Mouse (Mus musculus): Measurements from ENCODE around the gene Enpp3.
A peak's percentile ranks its signal among the peaks of the same experiment; 100 is the strongest.
"Not testable (repeated sequence)": the region's sequence is repeated elsewhere in the genome, so short reads cannot be mapped to it uniquely, and the experiment has no call there.

Gene Enpp3

GRCm38 (mm10) chr10:24821990-24822676 is 20.5 kb downstream of the Enpp3 start:
- no peak for DNase-seq

GRCm38 (mm10) chr10:24819526-24819925 is 23.1 kb downstream of the Enpp3 start:
- DNase-seq: no peak

- no peak for DNase-seq
Measured at GRCm38 (mm10) chr10:24810639-24811038, 32.0 kb downstream of the Enpp3 start.

GRCm38 (mm10) chr10:24806756-24807155 is 35.9 kb downstream of the Enpp3 start:
- no peak for DNase-seq

DNA sequence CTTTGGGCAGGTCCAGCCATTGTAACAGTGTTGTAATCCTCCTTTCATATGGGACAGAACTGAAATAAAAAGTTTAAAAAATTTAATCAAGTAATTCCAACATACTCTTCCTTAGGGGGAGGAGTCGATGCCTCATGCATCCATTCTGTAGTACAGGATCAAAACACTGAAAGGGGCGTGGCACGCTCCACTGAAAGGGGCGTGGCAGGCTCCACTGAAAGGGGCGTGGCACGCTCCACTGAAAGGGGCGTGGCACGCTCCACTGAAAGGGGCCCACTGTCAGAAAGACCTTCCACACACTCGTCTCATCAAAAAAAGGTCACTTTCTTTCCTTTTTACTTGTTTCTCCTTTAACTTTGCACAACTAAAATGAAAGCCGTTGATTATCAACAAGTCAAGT is 36.7 kb downstream of the Enpp3 start:
- DNase-seq: no peak

DNA sequence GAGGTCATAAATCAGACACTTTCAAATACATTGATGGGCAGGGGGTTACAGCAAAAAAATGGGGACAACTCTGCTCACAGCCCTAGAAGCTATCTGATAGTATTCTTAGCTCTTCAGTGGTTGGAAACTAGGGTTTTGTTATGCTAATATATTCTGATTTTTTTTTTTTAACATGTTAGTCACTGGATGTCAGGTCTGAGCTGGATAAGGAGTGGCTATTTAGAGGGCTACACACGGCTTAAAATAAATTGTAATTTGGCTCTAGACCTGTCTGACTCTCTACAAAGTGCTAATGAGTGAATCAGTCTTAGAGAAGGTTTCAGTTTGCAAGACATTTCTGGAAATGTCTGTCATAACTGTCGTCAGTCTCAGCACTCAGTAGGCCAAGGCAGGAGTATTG is 37.5 kb downstream of the Enpp3 start:
- no peak for DNase-seq

DNA sequence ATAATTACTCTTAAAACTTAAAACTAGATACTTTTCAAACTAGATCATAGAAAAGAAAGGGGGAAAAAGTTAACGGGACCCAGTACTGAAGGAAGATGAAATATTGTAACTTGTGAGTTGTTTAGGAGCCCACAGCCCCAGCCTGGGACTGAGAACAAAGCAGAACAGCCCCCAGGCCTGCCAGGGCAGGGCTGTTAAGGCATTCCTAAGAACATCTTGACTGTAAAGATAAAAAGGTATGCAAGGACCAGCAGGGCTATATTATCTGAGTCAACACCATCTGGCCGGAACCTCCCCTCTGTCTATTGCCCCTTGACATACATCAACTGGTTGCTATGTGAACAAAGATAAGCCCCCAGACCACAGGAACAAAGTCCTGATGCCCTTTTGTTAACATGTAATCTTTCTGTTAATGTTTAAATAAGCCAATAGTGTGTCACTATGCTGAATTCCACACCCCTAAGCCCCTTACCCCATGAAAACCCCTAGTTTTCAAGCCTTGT is 39.8 kb downstream of the Enpp3 start:
- not testable (repeated sequence) for DNase-seq

DNA sequence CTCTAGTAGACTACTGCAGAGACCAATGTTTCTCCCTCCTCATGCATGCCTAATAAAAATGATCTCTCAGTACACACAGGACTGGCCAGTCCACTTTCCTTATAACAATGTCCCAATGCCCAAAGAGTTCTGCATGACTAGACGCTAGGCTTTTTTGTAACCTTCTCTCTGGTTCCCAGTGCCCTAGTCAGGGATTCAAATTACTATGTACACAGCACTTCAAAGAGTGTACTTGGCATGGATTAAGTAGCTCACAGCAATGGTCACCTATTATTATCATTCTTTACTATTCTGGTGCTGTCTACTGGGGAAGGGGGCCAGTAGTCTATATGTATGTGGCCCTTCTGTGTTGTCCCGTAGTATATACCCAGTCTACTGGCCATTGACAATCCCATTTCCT is 40.8 kb downstream of the Enpp3 start:
- DNase-seq: no peak

GRCm38 (mm10) chr10:24797246-24797645 is 45.4 kb downstream of the Enpp3 start:
- DNase-seq: peak; percentile 6

DNA sequence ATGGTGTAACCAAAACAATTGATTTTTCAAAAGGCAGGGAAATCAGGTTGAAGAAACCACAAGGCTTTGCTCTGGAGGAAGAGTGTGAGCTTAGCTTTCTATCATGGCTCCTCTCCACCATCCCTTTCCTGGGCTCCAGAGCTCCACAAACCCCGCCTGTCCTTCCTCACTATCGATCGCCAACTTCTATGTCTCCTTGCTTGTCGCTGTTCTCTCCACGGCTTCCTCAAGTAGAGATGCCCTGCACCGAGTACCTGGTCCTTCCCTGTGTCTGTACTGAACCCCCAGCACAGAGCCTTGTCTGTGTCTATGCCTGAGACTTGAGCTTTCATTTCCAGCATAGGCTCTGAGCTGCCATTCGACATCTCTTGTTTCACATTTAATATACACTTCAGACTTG is 49.9 kb downstream of the Enpp3 start:
- DNase-seq: no peak

DNA sequence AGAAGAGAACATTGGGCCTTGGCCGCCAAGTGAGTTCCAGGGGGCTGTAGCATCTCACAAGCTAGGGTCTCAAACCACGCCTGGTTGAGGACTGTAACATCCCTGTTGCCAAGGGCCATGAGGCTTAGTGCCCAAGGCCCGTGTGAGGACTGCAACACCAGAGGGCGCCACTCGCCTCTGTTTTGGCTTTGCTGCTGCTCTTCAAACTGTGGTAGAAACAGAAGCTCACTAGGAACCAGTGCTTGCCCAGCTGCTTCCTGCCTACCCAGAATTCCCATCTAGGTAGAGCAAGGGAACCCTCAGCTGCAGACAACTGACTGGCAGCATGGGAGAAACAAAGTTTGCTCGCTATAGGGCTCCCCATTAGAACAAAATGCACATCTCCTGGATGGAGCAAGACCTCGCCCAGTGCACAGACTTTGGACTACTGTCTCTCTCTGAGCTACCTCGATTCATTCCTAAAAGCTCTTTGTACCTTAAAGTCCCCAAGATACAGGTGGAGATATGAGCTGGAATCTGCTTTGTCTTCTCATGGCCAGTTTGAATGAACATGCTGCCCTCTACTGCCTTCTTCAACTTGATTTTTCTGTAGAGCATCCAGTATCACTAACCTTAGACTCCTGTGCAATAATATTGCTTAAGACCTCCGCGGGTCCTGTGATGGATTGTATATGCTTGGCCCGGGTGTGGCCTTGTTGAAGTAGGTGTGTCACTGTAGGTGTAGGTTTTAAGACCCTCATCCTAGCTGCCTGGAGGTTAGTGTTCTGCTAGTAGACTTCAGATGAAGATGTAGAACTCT is 52.7 kb downstream of the Enpp3 start:
- DNase-seq: peak; percentile 3

DNA sequence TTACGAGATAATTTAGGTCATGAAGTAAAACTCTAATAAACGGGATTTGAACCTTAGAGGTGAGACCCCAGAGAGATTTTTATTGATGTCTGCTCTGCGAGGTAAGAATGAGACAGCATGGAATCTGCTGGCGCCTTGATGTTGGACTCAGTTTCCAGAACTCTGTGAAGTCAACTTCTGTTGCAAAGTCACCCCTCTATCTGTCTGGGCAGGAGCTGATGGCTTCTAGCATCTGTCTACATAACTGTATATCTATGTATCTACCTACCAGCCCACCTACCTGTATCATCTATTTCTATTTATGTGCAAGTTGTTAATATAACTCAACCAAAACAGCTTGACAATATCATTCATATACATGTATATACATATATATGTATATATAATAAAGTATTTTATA is 57.3 kb downstream of the Enpp3 start:
- no peak for DNase-seq

GRCm38 (mm10) chr10:24784624-24785276 is 57.9 kb downstream of the Enpp3 start:
- no peak for DNase-seq

DNA sequence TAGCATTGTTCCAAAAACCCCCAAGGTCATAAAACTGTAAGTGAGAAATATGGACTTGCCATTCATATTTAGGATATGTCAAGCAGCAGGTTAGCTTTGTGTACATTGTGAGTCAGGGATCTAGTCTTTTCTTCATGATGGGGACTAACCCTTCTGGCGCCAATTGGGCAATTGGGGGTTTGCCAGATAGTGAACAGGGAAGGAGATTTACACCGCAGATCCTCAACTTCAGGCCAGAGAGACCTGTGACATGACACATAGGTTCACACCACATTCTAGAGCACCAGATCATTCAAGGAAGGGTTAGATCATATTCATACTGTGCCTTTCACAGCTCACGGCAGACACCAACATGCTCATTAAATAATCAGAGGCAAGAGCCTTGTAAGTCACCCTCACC is 58.7 kb downstream of the Enpp3 start:
- DNase-seq: no peak

DNA sequence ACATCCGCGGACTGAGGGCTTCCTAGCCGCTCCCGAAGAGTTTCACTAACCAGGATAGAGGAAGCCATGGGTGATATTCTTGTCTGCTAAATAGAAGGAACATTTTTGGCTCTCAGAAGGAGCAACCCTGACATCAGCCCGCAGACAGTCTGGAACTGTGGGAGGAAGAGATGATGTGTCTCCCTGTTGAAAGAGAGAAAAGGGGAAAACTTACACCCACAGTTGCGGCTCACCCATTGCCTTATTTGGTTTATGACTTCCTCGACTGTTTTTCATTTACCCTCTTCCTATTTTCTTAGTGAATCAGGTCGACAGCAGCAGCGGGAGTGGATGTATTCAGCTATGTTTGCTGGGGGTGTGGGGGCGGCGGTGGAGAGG is 64.0 kb downstream of the Enpp3 start:
- no peak for DNase-seq

GRCm38 (mm10) chr10:24777916-24778642 is 64.5 kb downstream of the Enpp3 start:
- DNase-seq: no peak

GRCm38 (mm10) chr10:24769496-24769895 is 73.1 kb downstream of the Enpp3 start:
- DNase-seq: no peak

GRCm38 (mm10) chr10:24767695-24768094 is 74.9 kb downstream of the Enpp3 start:
- no peak for DNase-seq

DNA sequence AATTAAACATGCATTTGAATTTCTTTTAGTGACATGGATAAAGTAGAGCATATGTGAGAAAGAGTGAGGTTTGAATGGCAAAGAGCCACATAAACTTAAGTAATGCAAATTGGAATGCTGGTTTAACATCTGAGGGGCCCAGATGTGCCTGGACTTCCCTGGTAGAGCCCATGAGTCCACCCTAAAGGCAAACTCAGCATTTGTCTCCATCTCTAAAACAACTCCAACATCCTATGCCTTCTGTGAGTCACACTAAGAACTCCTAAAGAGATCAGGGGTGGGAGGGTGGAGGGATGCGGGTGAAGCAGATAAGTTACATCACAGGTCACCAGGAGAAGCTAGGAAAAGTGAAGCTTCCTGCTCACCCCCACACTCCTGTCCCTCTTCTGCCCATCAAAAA is 76.6 kb downstream of the Enpp3 start:
- no peak for DNase-seq

DNA sequence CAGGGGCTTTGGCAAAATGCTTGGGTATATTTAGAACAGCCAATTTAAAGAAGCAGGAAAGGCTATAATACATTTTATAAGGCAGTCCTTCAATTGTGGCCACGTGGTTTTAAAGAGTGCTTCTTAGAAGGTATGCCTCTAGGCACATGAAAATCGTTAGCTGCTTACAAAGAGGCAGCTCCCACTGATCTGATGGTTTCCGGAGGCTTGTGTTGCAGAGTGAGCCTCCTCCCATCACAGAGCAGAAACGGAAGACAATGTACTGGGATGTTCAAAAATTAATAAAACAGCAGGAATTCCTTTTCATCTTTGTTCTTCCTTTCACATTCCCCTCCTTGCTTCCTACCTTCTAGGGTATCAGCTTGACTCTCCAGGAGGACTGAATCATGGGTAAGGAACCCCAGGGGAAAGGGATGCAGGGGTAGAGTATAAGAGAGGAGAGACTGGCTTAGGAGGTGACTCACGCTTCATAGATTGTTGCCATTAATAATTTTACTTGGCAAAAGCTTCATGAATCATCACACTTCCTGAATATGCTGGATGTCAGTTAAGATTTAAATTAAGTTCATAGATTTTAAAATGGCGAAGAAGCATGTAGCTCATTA is 77.4 kb downstream of the Enpp3 start:
- DNase-seq: no peak

DNA sequence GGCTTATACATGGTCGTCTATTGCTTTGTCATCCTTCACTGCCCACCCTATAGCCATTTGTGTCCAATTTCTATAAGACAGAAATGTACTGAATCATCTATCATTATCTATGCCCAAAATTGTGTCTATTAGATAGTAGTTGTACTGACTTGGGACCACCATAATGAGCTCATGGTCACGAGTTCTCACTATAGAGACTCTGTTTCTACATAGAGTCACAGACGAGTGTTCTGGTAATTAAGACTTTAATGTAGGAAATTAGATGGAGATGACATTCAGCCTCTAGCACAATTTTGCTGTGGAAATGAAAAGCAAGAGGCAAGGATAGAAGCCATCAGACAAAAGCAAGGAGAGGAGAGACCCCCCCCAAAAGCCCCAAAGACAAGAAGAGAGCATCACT is 78.0 kb downstream of the Enpp3 start:
- DNase-seq: no peak

DNA sequence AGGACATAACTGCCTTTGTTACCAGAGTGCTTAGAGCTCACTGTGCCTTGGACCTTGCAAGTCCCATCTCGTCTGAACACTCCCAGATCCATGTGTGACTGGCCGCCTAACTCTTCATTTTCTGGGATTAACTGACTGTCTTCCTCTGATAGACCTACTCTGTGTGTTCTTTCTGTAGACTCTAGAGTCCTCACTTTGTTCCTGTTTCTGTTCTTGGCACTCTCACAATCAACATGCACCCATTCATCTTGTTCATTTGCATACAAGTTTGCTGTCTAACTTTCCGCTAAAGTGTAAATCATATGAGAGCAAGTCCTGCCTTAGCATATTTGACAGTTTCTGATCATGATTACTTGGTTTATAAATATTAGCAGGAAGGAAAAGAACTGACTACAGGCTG is 79.4 kb downstream of the Enpp3 start:
- DNase-seq: no peak

Data from cerebellum, adult 11-12 months (tissue).